Mouse (Mus musculus) regulatory T cell (primary cell): ENCODE results near the gene 4930430F08Rik.
"Not testable (repeated sequence)": the region's sequence is repeated elsewhere in the genome, so short reads cannot be mapped to it uniquely, and the experiment has no call there.

Source experiments
- in situ Hi-C: fragments of 300-600 bp; cut with MboI, MseI; formaldehyde crosslinking; loops from one replicate; pipeline ENCODE4 v1.15.1; 2025; ENCODE audit warnings: high pct_unique_total_duplicates

4930430F08Rik gene

DNA sequence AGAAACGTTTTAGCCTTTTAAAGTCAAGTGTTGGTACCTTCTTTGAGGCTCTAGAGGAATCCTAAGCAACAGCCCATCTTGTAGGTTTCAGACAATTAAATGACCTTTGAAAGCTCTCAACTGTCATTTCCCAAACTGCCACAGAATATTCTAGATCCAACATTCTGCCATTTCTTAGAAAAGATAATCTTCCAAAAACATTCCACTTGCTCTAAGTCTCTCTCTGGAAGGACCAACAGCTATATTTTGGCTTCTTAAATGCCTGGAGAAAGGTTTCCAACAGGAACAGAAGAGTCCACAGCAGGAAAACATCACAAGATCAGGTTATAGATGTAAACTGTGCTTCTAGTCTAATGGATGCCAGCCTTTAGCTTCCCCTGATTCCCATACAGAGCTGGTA is at the start of gene 4930430F08Rik, which contains the start of gene 1700017N19Rik:
Gene 4930430F08Rik (minus strand): TSS at position 101 of the 400 bp plus-strand sequence.
Gene 1700017N19Rik (plus strand): TSS at position 162 of the 400 bp plus-strand sequence.
- in situ Hi-C loops = no loop called here

DNA sequence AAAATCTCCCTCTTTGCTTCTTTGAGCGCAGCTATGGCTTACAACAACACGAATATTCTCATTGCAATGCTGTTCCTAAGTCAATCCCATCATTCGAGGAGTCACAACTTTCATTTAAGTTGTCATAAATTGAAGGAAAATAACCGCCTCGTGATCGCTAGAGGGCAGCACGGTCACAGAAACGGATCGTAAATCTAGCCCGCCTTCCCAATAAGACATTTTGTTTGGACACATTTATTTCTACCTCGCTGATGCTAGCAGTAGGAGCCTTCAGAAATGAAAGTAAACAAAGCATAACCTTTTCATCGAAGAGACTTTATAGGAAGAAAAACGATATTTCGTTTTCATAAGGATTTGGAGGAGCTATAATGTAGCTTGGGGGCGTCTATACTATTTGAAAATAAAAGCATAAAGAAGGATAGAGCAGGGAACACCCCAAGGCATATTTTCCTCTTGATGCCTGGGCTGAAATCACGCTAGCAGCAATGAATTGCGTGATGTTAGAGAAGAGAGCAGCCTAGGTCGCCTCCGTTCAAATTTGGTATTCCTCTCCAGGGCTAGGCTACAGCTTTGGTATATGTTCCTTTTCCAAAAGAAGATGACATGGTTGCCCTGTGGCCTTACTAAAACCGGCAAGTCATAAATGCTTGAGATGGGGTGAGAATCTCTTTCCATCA is 39.7 kb upstream of the 4930430F08Rik start:
- in situ Hi-C loops = loop anchor here (25.0 kb wide), 1 partner anchor 1807 kb away; no protein-coding TSS in a partner anchor

DNA sequence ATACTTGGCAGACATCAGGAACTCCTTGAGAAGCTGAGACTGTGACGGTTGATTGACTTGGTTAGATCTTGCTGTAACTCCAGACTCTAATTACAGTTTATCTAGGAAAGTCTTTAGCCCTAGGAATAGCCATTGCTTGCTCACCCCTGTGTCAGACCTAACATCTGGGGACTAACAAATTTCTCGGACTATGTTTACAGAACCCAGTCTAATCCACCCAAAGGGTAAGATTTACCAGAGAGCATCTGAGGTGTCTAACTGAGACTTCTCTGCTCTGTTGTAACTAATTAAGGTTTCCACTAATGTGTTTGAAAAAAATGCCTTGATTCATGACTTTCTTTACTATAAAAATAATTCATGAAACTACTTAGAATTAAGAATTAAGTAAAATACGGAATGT is 32.3 kb upstream of the 4930430F08Rik start:
- in situ Hi-C loops = no loop called here

DNA sequence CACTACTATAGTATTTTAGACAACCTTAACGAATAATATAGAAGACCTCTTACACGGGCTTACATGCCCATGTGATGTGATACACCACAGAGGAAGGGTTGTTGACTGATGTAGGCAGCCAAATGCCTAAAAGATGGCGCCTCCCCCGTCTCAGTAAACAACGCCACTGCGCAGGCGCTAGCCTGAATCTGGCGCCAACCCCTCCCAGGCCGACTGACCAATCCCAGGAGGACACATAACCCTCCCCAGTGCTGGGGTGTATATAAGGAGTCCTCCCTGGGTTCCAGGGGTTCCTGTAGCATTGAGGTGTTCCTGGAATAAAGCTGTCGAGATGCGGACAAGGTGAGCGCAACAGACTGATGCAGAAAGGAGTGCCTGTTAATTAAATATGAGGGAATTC is 29.8 kb upstream of the 4930430F08Rik start:
- in situ Hi-C loops = no loop called here

DNA sequence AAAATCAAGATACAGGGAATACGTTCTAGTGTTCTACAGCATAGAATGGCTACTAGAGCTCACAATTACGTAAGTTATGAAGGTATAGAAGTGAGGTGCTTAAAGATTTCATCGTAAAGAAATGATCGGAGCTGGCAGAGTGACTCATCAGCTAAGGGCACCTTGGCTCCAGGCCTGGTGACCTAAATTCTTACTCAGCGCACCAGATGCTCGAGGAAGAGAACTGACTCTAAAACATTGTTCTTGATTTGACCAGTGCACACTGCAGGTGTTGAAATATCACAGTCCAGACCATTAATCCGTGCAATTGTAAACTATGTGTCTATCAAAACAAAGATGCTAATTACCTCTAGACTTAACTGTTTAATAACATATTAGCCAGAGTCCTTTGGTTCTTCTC is 29.3 kb upstream of the 4930430F08Rik start:
- in situ Hi-C loops = no loop called here

DNA sequence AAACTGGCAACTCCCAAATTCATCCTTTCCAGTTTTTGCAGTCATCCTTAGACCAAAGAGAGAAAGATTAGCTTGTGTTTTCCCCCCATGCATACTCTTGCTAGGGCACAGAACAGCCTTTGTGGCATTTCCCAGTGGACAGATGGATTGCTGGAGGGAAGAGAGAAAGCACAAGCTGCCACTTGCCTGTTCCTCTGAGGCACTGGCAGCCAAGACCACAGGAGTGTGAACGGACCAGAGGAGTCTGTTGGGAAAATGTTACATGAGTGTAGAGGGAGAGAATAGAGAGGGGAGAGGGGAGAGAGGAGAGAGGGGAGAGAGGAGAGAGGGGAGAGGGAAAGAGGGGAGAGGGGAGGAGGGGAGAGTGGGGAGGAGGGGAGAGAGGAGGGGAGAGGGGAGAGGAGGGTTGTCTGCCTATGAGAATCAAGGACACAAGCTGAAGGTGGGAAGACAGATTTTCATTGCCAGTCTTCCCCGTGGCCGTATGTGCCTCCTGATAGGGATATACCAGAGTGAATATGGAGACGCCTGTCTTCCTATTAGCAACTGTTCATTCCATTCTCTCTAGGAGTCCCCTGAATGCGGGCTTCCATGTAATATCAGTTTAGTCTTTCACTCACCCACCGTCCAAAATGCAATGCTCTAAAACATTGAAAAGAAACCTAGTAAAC is 27.1 kb upstream of the 4930430F08Rik start:
- in situ Hi-C loops = no loop called here

DNA sequence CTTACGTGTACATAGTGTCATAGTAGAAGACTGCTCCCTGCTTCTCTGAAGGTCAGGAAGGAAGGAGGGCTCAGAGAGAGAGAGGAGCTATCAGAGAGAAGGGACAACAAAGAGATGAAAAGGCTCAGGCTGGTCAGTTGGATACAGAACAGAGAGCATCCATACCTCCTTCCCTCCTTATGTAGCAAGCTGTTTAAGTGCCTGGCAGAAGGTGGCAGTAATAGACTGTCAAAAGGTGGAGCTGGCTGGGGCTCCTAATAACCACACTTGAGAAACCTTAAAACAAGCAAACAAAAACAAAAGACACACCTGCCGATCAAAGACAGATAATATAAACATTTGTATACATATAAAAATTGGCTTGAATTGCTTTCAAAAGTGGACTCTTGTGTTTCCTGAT is 14.0 kb upstream of the 4930430F08Rik start:
- in situ Hi-C loops = no loop called here

DNA sequence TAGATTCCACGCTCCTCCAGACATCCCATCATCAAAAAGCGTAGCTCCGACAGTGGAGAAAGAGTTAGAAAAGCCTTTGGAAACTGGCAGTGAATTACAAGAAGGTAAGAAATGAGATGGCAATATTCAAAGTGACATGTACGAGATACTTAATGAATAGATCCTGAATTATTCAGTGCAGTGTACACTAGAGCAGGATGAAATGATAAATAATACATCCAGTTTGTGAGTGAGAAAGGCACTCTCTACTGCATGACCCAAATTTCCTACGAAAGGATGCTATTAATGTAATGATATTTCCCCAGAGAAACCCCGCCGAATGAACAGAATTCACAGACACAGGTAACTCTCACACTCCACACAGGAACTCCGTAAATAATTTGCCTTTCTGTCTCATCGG is 13.3 kb upstream of the 4930430F08Rik start:
- in situ Hi-C loops = no loop called here

DNA sequence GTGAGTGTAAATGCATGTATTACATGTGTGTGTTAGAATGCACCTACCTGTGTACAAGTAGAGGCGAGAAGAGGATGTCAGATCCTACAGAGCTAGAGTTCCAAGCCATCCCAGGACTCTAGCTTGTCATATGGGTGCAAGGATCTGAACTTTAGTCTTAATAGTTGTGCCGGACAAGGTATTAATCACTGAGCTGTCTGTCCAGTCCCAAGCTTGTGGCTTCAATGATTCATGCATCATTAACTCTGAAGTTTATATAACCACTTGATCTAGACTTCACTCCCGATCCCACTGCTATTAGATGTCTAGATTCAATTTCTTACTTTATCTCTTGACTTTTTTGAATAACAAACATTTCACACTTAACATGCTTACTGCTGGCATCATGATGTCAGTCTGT is 8.1 kb upstream of the 4930430F08Rik start:
- in situ Hi-C loops = no loop called here

DNA sequence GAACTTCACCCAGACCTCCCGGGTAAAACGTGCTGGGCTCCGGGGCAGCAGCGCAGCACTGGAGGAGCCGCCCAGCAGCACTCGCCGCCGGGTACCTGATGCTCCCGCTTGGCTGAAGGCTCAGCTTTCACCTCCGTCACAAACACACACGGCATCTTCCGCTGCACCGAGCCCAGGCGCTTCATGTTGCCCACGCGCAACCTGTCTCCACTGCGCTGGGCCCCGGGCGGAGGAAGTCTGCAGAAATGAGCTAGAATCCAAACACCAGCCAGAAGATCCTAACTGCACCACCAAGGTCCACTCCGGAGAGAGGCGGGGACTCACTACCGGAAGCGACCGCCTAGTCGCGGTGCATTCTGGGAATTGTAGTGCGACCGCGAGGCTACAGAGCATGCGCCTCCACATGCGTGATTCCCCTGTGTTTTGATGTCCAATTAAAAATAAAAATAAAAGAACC is 1.3 kb downstream of the 4930430F08Rik start:
- in situ Hi-C loops = no loop called here

DNA sequence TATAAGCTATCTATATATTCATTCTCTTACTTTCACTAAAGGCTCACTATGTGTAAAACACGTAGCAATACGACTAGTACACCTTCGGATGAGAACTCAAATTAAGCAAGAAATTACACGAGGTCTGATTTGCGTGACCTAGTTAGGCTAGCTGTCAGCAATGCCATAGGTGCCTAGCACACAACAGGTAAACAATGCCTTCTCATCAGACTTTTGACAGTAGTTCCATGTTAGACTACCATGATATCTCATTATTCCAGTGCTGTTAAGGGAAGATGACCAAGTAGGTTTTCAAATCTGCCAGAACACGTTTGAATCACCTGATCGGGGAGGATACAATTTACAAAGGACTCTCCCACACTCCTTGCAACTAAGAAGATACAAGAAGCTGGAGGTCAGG is 1.7 kb downstream of the 4930430F08Rik start:
- in situ Hi-C loops = no loop called here

DNA sequence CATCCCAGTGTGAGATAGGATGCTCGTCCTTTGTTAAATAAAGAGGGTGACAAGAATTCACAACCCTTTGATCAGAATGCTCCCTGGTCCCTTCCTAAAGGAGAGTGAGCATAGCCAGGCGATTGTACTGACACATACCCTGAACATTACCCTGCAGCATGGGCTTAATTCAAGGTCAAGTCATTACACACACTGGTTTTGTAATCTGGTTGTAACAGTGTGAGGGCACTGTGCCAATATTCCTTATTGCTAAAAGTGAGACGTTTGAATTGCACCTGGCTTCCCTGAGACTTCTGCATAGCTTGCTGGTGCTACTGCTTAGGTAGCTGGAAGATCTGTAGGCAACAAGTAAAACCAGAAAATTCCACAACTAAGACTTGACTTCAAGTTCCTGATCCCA is 6.0 kb downstream of the 4930430F08Rik start:
- in situ Hi-C loops = no loop called here

DNA sequence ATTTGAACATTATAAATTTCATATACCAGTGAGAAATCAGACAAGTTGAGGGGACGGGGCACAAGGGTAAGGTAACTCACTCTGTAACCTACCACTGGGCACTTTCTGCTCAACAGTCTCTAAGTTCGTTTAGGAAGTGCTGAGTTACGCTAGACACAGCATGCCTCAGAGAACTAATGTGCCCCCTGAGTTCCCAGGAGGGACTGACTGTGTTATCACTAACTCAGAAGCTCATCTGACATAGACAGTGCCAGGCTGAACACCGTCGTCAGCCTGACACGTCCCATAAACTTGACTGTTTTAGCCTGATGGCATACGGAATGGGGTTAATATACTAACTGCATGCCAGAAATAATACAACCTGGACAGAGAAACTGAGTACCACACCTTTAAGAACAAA is 14.9 kb downstream of the 4930430F08Rik start:
- in situ Hi-C loops = no loop called here

DNA sequence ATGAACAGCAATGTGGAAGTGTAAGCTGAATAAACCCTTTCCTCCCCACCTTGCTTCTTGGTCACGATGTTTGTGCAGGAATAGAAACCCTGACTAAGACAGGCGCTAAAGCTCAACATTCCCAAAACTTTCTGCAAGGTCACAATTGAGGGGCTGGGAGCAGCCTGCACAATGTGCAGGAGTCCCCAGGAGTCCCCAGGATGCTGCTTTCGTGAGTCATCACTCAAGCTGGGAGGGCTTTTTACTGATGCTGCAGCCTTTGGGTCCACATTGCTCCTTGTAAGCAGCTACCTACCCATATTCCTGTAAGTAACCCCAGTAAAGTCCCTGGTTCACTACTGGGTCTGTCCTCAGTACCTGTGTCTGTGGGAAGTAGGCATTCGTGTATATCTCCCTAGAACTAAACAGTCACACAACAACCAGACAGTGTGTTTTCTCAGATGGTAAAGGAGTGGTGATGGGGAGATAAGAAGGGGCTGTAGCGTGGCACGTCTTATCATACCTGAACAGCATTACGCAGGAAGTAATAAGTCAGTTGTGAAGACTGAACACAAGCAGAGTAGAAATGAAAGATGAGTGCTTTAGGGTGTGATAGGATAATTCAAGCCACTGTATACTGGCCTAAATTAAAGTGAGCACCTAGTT is 15.6 kb downstream of the 4930430F08Rik start:
- in situ Hi-C loops = no loop called here

DNA sequence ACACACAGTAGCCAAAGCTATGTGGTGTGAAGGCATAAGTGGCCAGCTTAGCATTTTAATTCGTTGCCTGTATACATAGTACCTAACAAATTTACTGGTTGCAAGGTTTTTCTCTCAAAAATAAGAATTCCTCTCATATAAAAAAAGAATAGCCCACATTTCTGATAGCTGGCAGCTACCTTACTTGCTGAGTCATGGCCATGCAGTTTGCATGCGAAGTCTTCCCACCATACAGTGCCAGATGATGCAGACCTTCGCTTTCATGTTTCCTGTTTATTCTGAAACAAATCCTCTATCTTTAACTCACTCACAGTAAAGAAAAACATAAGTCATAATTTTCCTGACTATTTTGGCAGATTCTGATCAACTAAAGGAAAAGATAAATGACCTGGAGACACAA is 18.5 kb downstream of the 4930430F08Rik start:
- in situ Hi-C loops = no loop called here

DNA sequence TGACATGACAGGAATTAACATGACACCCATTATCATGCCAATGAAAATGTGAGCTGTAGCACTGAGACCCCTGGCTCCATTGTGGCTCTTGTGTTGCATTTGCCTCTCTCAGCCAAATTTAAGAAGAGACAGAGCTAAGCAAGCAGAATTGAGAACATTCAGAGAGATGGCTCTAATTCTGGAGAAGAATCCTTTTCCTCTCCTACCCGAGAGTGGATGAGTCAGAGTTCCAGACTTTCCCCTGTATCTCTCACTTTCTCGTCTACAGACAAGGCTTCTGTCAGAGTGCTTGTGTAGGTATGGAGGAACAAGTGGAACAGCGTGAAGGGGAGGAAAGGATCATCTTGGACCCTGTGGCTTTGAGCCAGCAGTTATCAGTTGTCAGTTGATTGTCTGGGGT is 26.1 kb downstream of the 4930430F08Rik start:
- in situ Hi-C loops = no loop called here

DNA sequence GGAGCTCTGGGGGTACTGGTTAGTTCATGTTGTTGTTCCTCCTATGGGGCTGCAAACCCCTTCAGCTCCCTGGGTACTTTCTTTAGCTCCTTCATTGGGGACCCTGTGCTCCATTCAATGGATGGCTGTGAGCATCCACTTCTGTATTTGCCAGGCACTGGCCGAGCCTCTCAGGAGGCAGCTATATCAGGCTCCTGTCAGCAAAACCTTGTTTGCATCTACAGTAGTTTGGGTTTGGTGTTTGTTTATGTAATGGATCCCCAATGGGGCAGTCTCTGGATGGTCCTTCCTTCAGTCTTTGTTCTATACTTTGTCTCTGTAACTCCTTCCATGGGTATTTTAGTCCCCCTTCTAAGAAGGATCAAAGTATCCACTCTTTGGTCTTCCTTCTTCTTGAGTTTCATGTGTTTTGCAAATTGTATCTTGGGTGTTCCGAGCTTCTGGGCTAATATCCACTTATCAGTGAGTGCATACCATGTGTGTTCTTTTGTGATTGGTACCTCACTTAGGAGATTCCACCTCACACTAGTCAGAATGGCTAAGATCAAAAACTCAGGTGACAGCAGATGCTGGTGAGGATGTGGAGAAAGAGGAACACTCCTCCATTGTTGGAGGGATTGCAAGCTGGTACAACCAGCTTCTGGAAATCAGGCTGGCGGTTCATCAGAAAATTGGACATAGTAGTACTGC is 29.9 kb downstream of the 4930430F08Rik start:
- in situ Hi-C loops = not testable (repeated sequence)

DNA sequence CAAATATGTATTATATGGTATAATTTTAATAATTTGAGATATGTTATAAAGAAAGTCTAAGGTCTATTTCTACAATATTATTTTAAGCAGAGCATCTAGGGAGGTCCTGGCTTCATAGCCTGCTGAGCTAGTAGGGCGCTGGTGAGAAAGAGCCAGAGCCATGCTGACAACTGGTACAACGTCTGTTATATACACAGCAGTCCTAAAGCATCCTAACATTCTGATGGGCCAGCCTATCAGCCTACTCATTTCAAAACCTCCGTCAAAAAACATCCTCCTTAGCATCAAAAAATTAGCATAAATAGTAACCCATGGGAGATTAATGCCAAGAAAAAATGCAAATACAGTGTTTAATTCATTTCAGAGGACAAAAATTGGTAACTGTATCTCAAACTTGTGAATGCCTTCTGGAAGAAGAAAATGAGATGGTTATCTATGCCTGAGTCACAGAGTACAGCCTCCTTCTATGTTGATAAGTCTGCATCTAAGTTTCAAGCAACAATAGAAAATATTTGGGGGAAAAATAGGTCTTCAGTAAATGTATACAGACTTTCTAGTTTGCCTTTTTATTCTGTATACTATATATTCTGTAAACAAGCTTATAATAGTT is 33.6 kb downstream of the 4930430F08Rik start:
- in situ Hi-C loops = no loop called here

DNA sequence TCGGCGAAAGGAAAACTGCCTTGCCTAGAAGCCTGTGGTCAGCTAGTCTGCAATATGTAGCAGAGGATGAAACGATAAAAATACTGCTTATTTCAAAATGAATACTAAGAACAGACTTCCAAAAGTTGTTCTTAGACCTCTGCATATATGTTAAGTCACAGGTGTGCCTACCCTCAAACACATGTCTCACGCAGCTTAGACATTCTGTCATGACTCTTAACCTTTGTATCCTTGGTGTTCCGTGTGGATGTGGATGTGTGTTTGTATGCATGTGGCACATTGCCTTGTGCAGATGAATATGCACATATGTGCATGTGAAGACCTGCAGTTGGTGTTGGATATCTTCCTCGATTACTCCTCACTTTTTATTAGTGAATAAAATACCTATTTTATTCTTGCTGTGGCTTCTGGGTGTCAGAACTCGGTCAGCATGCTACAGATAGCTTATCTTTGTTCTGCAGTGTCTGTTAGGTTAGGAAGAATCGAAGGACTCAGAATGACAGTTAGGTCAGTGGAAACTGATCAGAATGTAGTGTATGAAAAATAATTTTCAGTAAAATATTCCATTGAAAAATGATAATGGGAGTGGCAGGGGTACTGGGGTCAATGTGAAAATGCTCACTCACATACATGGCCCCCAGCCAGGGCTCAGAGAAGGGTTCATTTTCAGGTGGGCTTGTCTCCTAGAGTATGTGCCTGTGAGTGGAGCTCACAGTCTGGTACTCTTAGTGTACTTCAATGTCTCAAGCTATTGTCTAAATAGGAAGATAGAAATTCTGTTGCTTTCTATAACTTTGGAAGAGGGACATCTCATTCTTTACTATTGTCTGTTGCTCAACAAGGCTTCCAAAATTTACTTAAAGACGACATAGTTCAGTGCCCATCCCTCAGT is 65.5 kb downstream of the 4930430F08Rik start:
- in situ Hi-C loops = loop anchor here (25.0 kb wide), 1 partner anchor 1888 kb away; no protein-coding TSS in a partner anchor

DNA sequence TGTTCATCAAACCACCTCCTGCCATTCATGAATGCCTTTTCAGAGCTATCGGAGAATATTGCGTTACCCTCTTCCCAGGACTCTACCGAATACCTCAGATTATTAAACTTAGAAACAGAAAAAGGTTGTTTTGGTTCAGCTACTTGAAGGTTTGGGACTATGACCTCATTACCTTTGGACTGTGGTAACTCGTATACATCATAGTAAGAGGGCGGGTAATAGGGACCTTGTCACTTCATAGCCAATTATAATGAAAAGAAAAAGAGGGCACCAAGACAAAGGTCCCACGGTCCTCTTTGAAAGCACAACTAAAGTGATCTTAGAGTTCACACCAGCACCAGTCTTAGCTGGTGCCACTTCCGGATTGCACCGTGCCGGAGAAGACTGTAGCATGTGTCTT is 67.9 kb downstream of the 4930430F08Rik start:
- in situ Hi-C loops = no loop called here
